Mouse (Mus musculus): ENCODE measurements around the gene Txndc15. TPM values are rescaled to one million over a fixed set of nuclear protein-coding genes. Genes with fewer than 3 reads are reported as not detected.
"Not testable (repeated sequence)": the region's sequence is repeated elsewhere in the genome, so short reads cannot be mapped to it uniquely, and the experiment has no call there.

Gene Txndc15
- total RNA-seq (2021): 10 to 100 TPM; 43.7 to 48.5 TPM
- long read RNA-seq, experiment 1, transcript Txndc15-201 (5 exons, 1,527 nt): major isoform, 53 of 61 reads
- long read RNA-seq, experiment 1, partial matches to known transcripts: 3 of 61 reads
- long read RNA-seq, experiment 1, other reads (novel, unspliced or antisense): 5 of 61 reads
- long read RNA-seq, experiment 2, transcript Txndc15-201 (5 exons, 1,527 nt): major isoform, 44 of 50 reads
- long read RNA-seq, experiment 2, partial matches to known transcripts: 1 of 50 reads
- long read RNA-seq, experiment 2, other reads (novel, unspliced or antisense): 5 of 50 reads

GRCm38 (mm10) chr13:55714501-55715166 is at the start of gene Txndc15:
Txndc15 (plus strand) TSS chr13:55714650.
- peak; percentile 91 to 96 for DNase-seq

DNA sequence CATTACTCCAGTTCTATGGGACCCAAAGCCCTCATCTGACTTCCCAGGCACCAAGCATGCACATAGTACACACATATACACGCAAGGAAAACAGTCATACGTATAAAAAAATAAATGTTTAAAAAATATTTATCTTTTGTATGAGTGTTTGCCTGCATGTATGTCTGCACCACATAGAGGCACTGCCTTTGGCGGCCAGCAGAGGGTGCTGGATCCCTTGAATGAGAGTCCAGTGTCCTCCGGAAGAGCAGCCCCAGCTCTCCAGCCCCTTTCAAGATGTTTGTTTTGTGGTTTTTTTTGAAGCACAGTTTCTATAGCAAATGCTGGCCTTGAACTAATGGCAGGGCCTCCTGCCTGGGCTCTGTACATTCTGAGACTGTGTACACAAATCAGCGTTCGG is 45.9 kb upstream of the Txndc15 start:
- peak in 1 of 2 experiments; percentile 31 for DNase-seq

- no peak for DNase-seq
These were observed 41.7 kb upstream of the Txndc15 start for GRCm38 (mm10) chr13:55672711-55673110.

- DNase-seq: no peak
These were observed 37.1 kb upstream of the Txndc15 start for GRCm38 (mm10) chr13:55677364-55677763.

- DNase-seq: no peak
These were observed 32.2 kb upstream of the Txndc15 start for GRCm38 (mm10) chr13:55682201-55682600.

DNA sequence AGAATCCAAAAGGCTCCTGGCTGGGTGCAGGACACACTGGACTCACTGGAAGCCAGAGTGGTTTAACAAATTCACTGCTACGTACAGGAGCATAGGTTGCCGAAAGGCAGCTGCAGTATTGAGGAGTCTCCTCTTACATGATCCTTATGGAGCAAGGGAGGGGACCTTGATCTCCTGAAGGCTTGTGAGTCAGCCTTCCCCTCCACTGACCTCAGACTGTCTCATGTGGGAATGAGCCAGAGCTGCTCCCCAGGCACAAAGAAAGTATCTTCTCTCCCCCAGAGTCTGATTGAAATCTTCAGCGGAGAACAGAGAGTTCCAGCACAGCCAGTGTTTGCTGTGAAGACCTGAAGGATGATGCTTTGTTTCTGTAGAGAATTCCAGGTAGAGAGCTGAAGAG is 30.9 kb upstream of the Txndc15 start:
- DNase-seq: no peak

GRCm38 (mm10) chr13:55686107-55686633 is 28.3 kb upstream of the Txndc15 start:
- no peak for DNase-seq

- DNase-seq: no peak
These were observed 26.4 kb upstream of the Txndc15 start for GRCm38 (mm10) chr13:55687927-55688602.

DNA sequence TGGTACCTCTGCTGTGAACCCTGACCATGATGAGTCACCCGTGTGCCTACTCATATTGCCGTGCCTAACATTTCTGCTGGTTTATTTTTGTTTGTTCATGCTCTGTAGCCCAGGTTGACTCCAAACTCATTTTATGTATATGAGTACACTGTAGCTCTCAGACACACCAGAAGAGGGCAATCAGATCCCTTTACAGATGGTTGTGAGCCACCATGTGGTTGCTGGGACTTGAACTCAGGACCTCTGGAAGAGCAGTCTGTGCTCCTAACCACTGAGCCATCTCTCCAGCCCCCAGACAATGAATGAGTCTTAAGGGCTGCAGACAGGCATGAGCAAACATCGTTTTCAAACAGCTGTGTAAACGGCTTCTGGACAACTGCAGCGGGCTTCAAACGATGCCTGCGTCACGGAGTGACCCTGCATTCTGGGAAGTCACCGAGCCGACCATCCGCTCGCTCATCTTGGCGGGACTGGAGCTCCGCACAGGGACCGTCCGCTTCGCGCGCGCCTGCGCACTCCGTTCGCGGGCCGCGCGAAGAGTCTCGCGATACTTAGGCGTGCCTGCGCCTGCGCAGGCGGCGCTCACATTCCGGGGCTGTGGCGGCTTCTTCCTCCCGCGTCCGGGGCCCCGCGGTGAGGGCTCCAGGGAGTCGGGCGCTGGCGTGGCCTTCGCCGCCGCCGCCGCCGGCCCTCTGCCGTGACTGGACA is 21.8 kb upstream of the Txndc15 start, which contains the start of gene B230219D22Rik:
B230219D22Rik (plus strand) TSS at position 590 of the 708 bp plus-strand sequence.
- peak; percentile 92 to 93 for DNase-seq

GRCm38 (mm10) chr13:55693243-55693721 is 21.2 kb upstream of the Txndc15 start:
- peak in 1 of 2 experiments; percentile 46 for DNase-seq

DNA sequence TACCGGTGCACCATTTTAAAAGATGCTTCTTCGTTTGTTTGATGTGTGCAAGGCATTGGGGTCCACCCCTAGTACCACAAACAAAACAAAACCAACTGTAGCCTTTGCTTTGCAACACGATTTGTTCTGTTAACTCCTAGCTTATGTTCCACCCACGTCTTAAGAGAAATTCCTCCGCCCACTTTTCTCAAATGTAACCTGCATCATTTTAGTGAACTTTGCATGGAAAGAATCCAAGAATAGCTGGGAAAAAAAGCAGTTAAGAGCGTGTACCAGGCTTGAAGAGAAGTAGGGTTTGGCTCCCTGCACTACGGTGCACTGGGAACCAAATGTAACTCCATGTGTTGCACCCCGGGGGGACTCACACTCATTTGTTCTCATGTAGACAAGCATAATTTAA is 20.3 kb upstream of the Txndc15 start:
- DNase-seq: no peak

- DNase-seq: not testable (repeated sequence)
These were observed 18.5 kb upstream of the Txndc15 start for GRCm38 (mm10) chr13:55695989-55696388.

- no peak for DNase-seq
These were observed 10.1 kb upstream of the Txndc15 start for GRCm38 (mm10) chr13:55704301-55704700.

DNA sequence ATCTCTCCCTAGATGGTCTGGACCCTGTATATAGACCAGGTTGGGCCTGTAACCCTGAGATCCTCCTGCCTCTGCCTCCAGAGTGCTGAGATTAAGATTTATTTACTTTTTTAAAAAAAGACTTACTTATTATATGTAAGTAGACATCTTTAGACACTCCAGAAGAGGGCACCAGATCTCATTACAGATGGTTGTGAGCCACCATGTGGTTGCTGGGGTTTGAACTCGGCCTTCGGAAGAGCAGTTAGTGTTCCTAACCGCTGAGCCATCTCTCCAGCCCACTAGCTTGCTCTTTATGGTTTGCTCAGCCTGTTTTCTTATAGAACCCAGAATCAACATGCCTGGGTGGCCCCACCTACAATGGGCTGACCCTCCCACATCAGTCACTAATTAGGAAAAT is 1.6 kb upstream of the Txndc15 start:
- DNase-seq: no peak

DNA sequence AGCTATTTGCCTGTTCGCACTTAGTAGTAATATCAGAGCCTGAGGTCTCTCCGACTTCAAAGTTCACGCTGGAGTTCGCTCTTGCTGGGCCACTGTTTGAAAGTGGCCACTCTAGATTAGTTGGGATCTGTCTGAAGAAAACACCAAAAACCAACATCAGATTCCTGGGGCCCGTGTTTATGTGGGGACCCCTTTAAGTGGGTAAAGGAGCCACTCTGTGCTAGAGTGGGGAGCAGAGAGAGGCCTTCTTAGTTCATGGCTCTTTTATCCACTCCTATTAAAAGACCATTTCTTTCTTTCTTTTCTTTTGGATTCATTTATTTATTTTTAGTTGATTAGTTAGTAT is 690 bp downstream of the Txndc15 start:
- DNase-seq: no peak

- DNase-seq: no peak
These were observed 1.6 kb downstream of the Txndc15 start for GRCm38 (mm10) chr13:55715908-55716510.

DNA sequence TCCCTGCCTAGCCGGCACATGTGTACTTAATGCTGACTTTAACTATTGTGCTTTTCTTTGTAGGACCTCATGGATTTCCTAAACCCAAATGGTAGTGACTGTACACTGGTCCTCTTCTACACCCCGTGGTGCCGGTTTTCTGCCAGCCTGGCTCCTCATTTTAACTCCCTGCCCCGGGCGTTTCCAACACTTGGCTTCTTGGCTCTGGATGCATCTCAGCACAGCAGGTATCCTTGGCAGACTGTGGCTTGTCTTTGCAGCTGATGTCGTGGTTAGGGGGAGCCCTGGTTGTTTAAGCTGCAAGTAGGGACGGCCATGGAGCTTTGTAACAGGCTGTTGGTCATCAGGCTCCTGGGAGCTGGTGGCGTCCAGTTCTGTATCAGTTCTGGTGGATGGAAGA is 7.1 kb downstream of the Txndc15 start:
- DNase-seq: no peak

- no peak for DNase-seq
These were observed 7.5 kb downstream of the Txndc15 start for GRCm38 (mm10) chr13:55721995-55722394.

DNA sequence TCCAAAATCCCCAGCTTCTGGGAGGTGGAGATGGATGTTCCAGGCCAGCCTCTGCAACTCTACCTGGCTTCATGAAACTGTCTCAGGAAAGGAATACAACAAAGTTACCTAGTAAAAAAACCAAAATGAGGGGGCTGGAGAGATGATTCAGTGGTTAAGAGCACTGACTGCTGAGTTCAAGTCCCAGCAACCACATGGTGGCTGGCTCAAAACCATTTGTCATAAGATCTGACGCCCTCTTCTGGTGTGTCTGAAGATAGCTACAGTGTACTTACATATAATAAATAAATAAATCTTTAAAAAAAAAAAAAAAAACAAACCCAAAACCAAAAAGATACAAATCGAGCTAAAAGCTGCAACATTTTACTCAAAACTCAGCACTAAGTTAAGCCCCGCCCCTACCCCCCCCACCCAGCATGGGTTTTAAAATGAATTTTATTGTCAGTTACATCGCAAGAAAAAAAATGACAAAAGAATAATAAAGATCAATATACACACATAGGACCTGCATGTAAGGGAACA is 12.2 kb downstream of the Txndc15 start:
- peak in 1 of 2 experiments; percentile 17 for DNase-seq

DNA sequence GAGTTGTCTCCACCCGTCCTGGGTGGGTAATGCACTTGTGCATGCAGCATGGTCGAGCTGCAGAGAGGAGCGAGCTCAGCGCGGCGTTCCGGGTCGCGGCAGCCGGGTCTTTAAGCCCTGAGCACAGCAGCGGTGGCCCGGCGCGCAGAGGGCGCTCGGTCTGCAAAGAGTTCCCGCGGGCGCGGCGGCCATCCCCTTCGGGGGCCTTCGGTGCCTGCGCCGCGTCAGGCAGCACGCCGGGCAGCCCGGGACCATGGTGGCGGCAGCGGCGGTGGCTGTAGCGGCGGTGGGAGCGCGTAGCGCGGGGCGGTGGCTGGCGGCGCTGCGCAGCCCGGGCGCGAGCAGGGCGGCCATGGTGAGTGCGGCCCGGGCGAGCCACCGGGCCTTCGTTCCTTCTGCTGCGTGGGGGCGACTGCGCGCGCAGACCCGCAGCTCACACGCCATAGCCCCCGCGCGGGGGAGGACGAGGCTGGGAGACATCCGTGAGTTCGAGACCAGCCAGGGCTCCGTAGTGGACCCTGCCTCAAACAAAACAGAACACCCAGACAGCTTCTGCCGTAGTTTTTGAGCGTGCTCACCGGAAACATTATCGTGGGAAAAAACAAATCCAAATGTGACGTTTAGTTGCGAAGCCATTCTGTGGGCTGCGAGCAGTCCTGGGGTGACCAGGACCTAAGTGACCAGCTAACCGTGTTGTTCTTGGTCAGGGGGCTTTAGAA is 12.8 kb downstream of the Txndc15 start, which contains the start of gene Pcbd2:
Pcbd2 (plus strand) TSS at position 249 of the 719 bp plus-strand sequence.
- peak; percentile 89 to 92 for DNase-seq

- DNase-seq: peak; percentile 81 to 86
These were observed 13.4 kb downstream of the Txndc15 start for GRCm38 (mm10) chr13:55727839-55728238.
